Mouse (Mus musculus) lung, embryonic 14.5 days (tissue): ENCODE data around the gene Col12a1. TPM values are rescaled to one million over a fixed set of nuclear protein-coding genes. Genes with fewer than 3 reads are reported as not detected.

Source experiments
- ATAC-seq: fragments of 200-750 bp; cut with Nextera tagmentation; 2 replicates; pipeline ENCODE4 v1.8.0; 2017; ENCODE audit warnings: mild to moderate bottlenecking, moderate TSS enrichment, moderate library complexity; ENCODE audit not compliant: insufficient read depth
- DNase-seq: peaks from one replicate; pipeline ENCODE4 v3.0.0-alpha.2; 2015
- H3K27ac ChIP-seq: fragments of 300-500 bp; sonication (generic); 2 replicates; pipeline ENCODE4 v1.5.1; 2014; ENCODE audit warnings: low read depth, mild to moderate bottlenecking, moderate library complexity
- H3K27me3 ChIP-seq: fragments of 300-500 bp; sonication (generic); 2 replicates; pipeline ENCODE4 v1.6.1; 2014; ENCODE audit warnings: low read length, control low read depth; ENCODE audit not compliant: insufficient read depth
- H3K36me3 ChIP-seq: fragments of 300-500 bp; sonication (generic); 2 replicates; pipeline ENCODE4 v1.6.1; 2014; ENCODE audit warnings: control low read depth; ENCODE audit not compliant: insufficient read depth
- H3K4me1 ChIP-seq: fragments of 300-500 bp; sonication (generic); 2 replicates; pipeline ENCODE4 v1.6.1; 2014; ENCODE audit warnings: antibody characterized with exemption, control low read depth; ENCODE audit not compliant: insufficient read depth
- H3K4me2 ChIP-seq: fragments of 300-500 bp; sonication (generic); 2 replicates; pipeline ENCODE4 v1.6.1; 2014; ENCODE audit warnings: mild to moderate bottlenecking
- H3K4me3 ChIP-seq: fragments of 300-500 bp; sonication (generic); 2 replicates; pipeline ENCODE4 v1.5.1; 2014; ENCODE audit warnings: low read depth, low read length
- H3K9ac ChIP-seq: fragments of 300-500 bp; sonication (generic); 2 replicates; pipeline ENCODE4 v1.6.1; 2014
- H3K9me3 ChIP-seq: fragments of 300-500 bp; sonication (generic); 2 replicates; pipeline ENCODE4 v1.6.1; 2016; ENCODE audit warnings: low read depth, low read length, control low read depth
- CTCF ChIP-seq: IDR thresholded peaks from 2 replicates; pipeline ENCODE4 v1.5.1; 2016; ENCODE audit warnings: antibody characterized with exemption, low read depth
- WGBS: fragments of 180-500 bp; shearing (Covaris S2); extraction: QIAGEN DNeasy Blood & Tissue Kit; methylation state at CpG from one replicate; pipeline ENCODE4 v1.1.7; 2014; 5-methylcytosine and 5-hydroxymethylcytosine counted together
- polyA plus RNA-seq: library from polyadenylated mRNA; unstranded; fragments of >200 nt; fragmentation: Nextera tagmentation; extraction: Ambion mirVana; gene quantifications from 2 replicates; pipeline ENCODE4 v1.2.1, GENCODE M21; 2014

The Col12a1 gene
- polyA plus RNA-seq, 1 experiment from 2014 or later: 19.4 TPM

GRCm38 (mm10) chr9:79653327-79654150 is 65.1 kb downstream of the Col12a1 start:
- H3K36me3 ChIP-seq: no peaks in the 10 kb centered on the region
- no peak overlapping the region for H3K4me2 ChIP-seq
- 78% methylated on average over 16 of the region's 16 CpGs for WGBS
- H3K4me1 ChIP-seq: no peaks in the 10 kb centered on the region
- no peaks in the 10 kb centered on the region for H3K27me3 ChIP-seq
- H3K27ac ChIP-seq: no peak overlapping the region
- no peaks in the 10 kb centered on the region for H3K9me3 ChIP-seq
- ATAC-seq: no peak
- no peak overlapping the region for H3K4me3 ChIP-seq
- DNase-seq: no peak
- no peak for TF ChIP-seq CTCF
- no peak overlapping the region for H3K9ac ChIP-seq

GRCm38 (mm10) chr9:79648587-79648986 is 70.0 kb downstream of the Col12a1 start:
- Histone ChIP-seq H3K9me3 (no peaks in the 10 kb centered on the region), H3K4me1 (no peaks in the 10 kb centered on the region), H3K9ac (no peak overlapping the region), H3K27ac (no peak overlapping the region), H3K4me3 (no peak overlapping the region), H3K4me2 (no peak overlapping the region), H3K36me3 (no peaks in the 10 kb centered on the region), H3K27me3 (no peaks in the 10 kb centered on the region)
- DNase-seq (no peak), ATAC-seq (no peak)
- no peak for TF ChIP-seq CTCF
- WGBS: 79% methylated on average over 9 of the region's 9 CpGs

GRCm38 (mm10) chr9:79645757-79646156 is 72.9 kb downstream of the Col12a1 start:
- no peak overlapping the region for H3K4me2 ChIP-seq
- 33% methylated on average over 3 of the region's 3 CpGs for WGBS

GRCm38 (mm10) chr9:79639430-79640090 is 79.1 kb downstream of the Col12a1 start:
- Histone ChIP-seq H3K27me3 (no peaks in the 10 kb centered on the region), H3K9me3 (no peaks in the 10 kb centered on the region), H3K4me3 (no peak overlapping the region), H3K4me1 (peaks cover 5% of the 10 kb centered on the region; the same call in 1 of the 2 replicates), H3K27ac (no peak overlapping the region), H3K9ac (no peak overlapping the region), H3K36me3 (no peaks in the 10 kb centered on the region), H3K4me2 (no peak overlapping the region)
- TF ChIP-seq CTCF: peak; percentile 50
- ATAC-seq (peak; percentile 87), DNase-seq (peak; percentile 67)
- 31% methylated on average over 11 of the region's 11 CpGs for WGBS

More at GRCm38 (mm10) chr9:79645757-79646156, 72.9 kb downstream of the Col12a1 start:
- Histone ChIP-seq H3K4me3 (no peak overlapping the region), H3K9me3 (no peaks in the 10 kb centered on the region), H3K36me3 (no peaks in the 10 kb centered on the region), H3K27ac (no peak overlapping the region), H3K9ac (no peak overlapping the region), H3K27me3 (no peaks in the 10 kb centered on the region), H3K4me1 (no peaks in the 10 kb centered on the region)
- DNase-seq (peak; percentile 83), ATAC-seq (peak; percentile 87)
- TF ChIP-seq CTCF: no peak

GRCm38 (mm10) chr9:79637879-79638278 is 80.8 kb downstream of the Col12a1 start:
- WGBS: 13% methylated on average over 4 of the region's 4 CpGs
- Histone ChIP-seq H3K27ac (no peak overlapping the region), H3K9ac (no peak overlapping the region), H3K4me1 (peaks cover 5% of the 10 kb centered on the region; the same call in 1 of the 2 replicates), H3K9me3 (no peaks in the 10 kb centered on the region), H3K4me2 (no peak overlapping the region), H3K4me3 (no peak overlapping the region), H3K36me3 (no peaks in the 10 kb centered on the region; the same call in 1 of the 2 replicates), H3K27me3 (no peaks in the 10 kb centered on the region)
- DNase-seq: peak; percentile 35
- TF ChIP-seq CTCF: no peak
- no peak for ATAC-seq

GRCm38 (mm10) chr9:79634076-79634475 is 84.6 kb downstream of the Col12a1 start:
- DNase-seq (no peak), ATAC-seq (no peak)
- TF ChIP-seq CTCF: no peak
- Histone ChIP-seq H3K4me1 (no peaks in the 10 kb centered on the region), H3K27ac (no peak overlapping the region), H3K4me3 (no peak overlapping the region), H3K9me3 (no peaks in the 10 kb centered on the region), H3K36me3 (no peaks in the 10 kb centered on the region; the same call in 1 of the 2 replicates), H3K9ac (no peak overlapping the region), H3K27me3 (no peaks in the 10 kb centered on the region), H3K4me2 (no peak overlapping the region)
- WGBS: 85% methylated on average over 1 of the region's 1 CpGs

- no peaks in the 10 kb centered on the region for H3K9me3 ChIP-seq
- no peak overlapping the region for H3K9ac ChIP-seq
- H3K4me2 ChIP-seq: no peak overlapping the region
- H3K36me3 ChIP-seq: no peaks in the 10 kb centered on the region; the same call in 1 of the 2 replicates
- H3K27ac ChIP-seq: no peak overlapping the region
- DNase-seq: no peak
- 77% methylated on average over 7 of the region's 7 CpGs for WGBS
- H3K4me1 ChIP-seq: no peaks in the 10 kb centered on the region
- no peak for TF ChIP-seq CTCF
- no peak overlapping the region for H3K4me3 ChIP-seq
- no peaks in the 10 kb centered on the region for H3K27me3 ChIP-seq
- no peak for ATAC-seq
Observed at GRCm38 (mm10) chr9:79631186-79631585, 87.4 kb downstream of the Col12a1 start.
